Mouse (Mus musculus) olfactory bulb, adult 2 months (tissue): ENCODE measurements at regions not wholly inside any gene's neighbourhood (a gene's known extent, or its start where the extent isn't known, plus 50 kb on each side); places are given as distances from the start of the nearest gene placed in this dataset.

Source experiments
- CTCF ChIP-seq: fragments of 200-500 bp; IDR thresholded peaks from 2 replicates; pipeline ENCODE4 v1.5.1; 2012; ENCODE audit warnings: low read depth, mild to moderate bottlenecking, low read length, moderate library complexity; ENCODE audit not compliant: insufficient read depth
- POLR2A ChIP-seq: fragments of 200-500 bp; IDR thresholded peaks from 2 replicates; pipeline ENCODE4 v1.6.1; 2012; ENCODE audit warnings: mild to moderate bottlenecking, low read depth, low read length, moderate library complexity; ENCODE audit not compliant: insufficient read depth

GRCm38 (mm10) chr5:133171266-133171665 is 628.1 kb upstream of the Auts2 start:
- TF ChIP-seq CTCF, result no peak
- no peak for TF ChIP-seq POLR2A
